Mouse (Mus musculus): Measurements from ENCODE around the gene Rrp1. TPM values are rescaled to one million over a fixed set of nuclear protein-coding genes. Genes with fewer than 3 reads are reported as not detected.

The Rrp1 gene
- total RNA-seq, 2 experiments from 2014 or later, result 349 to 350 TPM

DNA sequence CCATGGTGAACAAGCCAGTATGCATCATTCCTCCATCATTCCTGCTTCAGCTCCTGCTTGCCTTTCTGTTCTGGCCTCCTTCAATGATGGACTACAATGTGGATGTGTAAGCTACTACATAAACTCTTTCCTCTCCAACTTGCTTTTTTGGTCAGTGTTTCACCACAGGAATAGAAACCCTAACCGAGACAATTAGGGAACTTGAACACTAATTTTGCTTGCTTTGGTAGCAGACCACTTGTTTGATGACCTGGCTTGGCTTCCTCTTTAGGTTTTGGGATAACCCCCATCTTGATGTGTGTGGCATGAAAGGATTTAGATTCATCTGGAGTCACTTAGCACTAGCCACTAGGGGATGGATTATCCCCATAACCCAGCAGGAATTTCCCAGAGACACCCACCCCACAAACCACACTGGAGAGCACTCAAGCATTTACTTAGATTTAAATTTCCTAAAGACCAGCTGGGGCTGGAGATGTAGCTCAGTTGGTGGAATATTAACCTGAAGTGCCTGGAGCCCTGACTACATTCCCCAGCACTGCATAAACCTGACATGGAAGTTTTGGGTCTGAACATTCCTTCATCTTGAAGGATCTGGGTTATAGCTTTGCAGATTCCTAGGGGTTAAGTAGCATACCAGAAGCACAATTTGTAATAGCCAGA lies 56.8 kb downstream of the Rrp1 start:
- intact Hi-C loops (cut with DNase I), result no loop called here
- DNase-seq (ENCODE audit: low spot score in 2 of 2), result no peak

DNA sequence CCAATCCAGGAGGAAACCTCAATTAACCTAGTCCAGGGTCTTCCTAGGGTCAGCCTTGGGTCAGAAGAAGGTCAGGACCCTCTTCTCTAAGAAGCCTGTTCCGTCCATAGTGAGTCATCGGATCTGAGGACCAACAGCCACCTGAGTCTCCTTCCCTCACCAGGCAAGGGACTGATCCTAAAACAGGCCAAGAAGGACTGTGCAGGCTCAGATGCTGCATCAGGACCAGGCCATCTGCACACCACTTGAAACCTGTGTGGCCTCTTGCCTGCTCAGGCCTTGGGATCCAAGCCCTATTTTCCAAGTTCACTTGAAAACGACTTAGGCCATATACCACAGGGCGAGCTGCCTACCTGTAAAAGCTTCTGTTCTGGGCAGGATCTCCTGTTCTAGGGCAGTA lies 59.6 kb downstream of the Rrp1 start:
- intact Hi-C loops (cut with DNase I), result loop anchor here (2.0 kb wide), 1 partner anchor 32 kb away; no protein-coding TSS in a partner anchor
- no peak for DNase-seq (ENCODE audit: low spot score in 2 of 2)

DNA sequence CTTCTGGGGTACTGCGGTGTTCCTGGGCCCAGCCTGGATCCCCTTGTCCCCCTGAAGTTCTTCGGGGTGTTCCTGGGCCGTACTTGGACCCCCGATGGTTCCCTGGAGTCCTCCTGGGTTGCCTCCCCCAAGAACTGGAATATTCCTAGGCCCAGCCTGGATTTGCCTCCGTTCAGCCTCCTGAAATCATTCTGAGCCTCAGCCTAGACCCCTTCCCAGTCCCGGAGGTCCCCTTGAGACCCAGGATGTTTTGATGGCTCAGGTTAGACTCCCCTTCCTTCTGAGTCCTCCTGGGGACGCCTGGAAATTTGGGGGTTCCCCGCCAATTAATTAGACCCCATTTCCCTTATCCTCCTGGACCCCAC lies 60.2 kb downstream of the Rrp1 start:
- DNase-seq (ENCODE audit: low spot score in 2 of 2), result no peak
- intact Hi-C loops (cut with DNase I), result loop anchor here (2.0 kb wide), 1 partner anchor 32 kb away; no protein-coding TSS in a partner anchor

DNA sequence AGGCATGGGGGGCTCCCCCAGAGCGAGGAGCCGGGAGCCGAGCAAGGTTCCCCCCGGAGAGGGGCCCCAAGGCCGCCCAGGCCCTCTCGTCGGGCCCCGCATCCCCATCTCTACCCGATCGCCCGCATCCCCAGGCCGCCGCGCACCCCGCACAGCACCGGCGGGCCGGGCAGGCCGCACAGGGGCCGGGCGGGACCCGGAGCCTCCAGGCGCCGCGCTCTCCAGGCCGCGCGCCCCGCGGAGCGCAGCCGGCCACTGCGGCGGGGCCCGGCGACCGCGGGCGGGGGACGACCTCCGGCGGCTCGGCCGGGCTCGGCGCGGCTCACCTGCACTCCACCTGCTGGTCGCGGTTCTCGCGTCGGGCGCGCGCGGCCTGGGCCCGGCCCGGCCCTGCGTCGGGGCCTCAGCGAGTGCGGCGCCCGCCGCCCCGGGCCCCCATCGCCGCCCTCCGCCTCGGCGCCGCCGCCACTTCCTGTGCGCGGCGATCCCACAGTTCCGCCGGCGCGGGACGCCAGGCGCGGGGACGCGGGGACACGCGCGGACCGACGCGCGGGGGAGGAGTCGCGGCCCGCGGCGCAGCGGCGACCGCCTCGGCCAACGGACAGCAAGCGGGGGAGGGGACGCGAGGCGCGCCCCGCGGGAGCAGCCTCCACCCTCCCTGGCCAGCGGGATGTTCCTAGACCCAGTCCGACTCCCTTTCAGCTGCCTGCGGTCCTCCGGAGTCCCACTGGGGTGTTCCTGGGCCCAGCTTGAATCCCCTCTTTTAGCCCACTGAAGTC lies 60.8 kb downstream of the Rrp1 start, which contains the start of gene Agpat3:
Gene Agpat3, minus strand, starts transcription at position 603 of the 779 bp plus-strand sequence.
- intact Hi-C loops (cut with DNase I), result loop anchor here (2.0 kb wide), 1 partner anchor 33 kb away; no protein-coding TSS in a partner anchor
- peak; percentile 64 to 65 for DNase-seq (ENCODE audit: low spot score in 2 of 2)

DNA sequence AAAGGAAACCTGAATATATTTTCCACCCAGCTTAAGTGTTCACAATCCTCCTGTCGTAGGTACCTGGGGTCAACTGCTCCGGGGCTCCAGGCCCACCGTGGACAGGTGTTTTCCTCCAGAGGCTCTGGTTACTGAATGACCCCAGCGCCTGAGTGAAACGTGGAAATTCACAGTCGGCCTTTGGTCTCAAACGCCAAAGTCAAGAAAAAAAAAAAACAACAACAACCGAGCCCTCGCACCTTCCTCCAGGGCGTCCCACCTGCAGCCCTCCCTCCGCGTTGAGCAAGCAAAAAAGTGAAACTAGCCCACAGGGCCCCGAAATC lies 61.3 kb downstream of the Rrp1 start:
- DNase-seq (ENCODE audit: low spot score in 2 of 2), result no peak
- intact Hi-C loops (cut with DNase I), result no loop called here

DNA sequence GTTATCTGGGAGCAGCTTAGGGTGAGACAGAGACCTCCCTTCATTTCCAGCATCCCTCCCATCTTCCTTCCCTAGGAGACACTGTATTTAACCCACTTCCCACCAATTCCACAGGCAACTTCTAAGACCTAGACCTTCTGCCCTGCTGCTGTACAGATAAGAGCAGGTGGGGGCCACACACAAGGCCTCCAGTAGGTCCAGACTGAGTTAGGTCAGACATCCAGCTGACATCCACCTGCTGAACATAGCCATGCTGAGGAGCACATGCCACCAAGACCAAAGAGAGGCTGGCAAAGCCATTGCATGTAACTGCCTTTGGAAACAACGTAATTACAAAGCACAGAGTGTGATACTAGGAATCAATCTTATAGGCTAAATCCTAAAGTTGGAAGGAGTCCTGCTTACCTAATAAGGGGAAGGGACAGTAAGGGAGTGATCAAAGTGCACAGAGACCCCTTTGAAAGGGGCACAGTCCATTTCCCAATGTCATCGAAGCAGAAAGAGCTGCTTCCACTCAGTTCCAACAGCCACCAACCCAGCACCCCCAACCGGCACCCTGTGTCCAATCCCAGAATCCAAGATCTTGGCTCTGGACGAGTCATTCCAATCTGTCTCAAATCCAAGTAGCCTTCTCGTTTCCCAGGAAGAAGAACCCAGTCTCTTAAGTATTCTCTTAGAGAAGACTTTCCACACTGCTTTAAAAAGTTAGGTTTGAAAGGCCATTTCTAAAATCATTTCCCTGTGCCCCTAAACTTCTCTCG lies 61.9 kb downstream of the Rrp1 start:
- intact Hi-C loops (cut with DNase I), result no loop called here
- DNase-seq (ENCODE audit: low spot score in 2 of 2), result no peak

Small RNA genes lying within 50 kb of the gene (microRNA-seq; reads per million reads assigned to microRNA genes)
- 0 reads per million in 2 experiments for gene Mir6410
- 2.7 to 5.0 reads per million in 2 experiments for gene Mir6907
- gene Mir6908, result 0.50 to 1.3 reads per million in 2 experiments

Other genes with a start within 250 kb of the Rrp1 start
- 100 to 1,000 TPM; 106 to 109 TPM for gene D10Jhu81e, start 243.3 kb downstream of the Rrp1 start, total RNA-seq (2021)
- gene Pwp2, start 227.9 kb downstream of the Rrp1 start, total RNA-seq (2021), result 10 to 100 TPM; 16.7 to 18.2 TPM
- 10 to 100 TPM; 81.1 to 87.2 TPM for gene Trappc10, start 168.4 kb downstream of the Rrp1 start, total RNA-seq (2021)
- gene Agpat3, start 60.6 kb downstream of the Rrp1 start, total RNA-seq (2021), result 100 to 1,000 TPM; 258 to 277 TPM
- 10 to 100 TPM; 39.5 to 42.4 TPM for gene Cstb, start 12.6 kb upstream of the Rrp1 start, total RNA-seq (2021)
- gene Pdxk, start 51.9 kb upstream of the Rrp1 start, total RNA-seq (2021), result 100 to 1,000 TPM; 109 to 122 TPM
- gene Olfr1358, start 104.4 kb upstream of the Rrp1 start, total RNA-seq (2021), result not detected
- gene Ilvbl, start 161.3 kb upstream of the Rrp1 start, total RNA-seq (2021), result 10 to 100 TPM; 21.5 to 27.9 TPM
- 1 to 10 TPM; 5.2 to 5.4 TPM for gene Syde1, start 178.9 kb upstream of the Rrp1 start, total RNA-seq (2021)
- gene Olfr1357, start 205.0 kb upstream of the Rrp1 start, total RNA-seq (2021), result not detected